Mouse (Mus musculus) left cerebral cortex, postnatal 10 days (tissue): ENCODE data around the gene Tubb2b. TPM values are rescaled to one million over a fixed set of nuclear protein-coding genes. Genes with fewer than 3 reads are reported as not detected.
A peak's percentile ranks its signal among the peaks of the same experiment; 100 is the strongest.

Experiments
- DNase-seq, 2 experiments: peaks; one replicate each; pipeline ENCODE4 v3.0.0; 2021 to 2022; ENCODE audit warnings: low spot score in 2 of 2, mixed read lengths in 1 of 2; ENCODE audit errors: extremely low spot score in 1 of 2
- intact Hi-C: fragments of 180-260 bp; cut with DNase I; formaldehyde crosslinking; loops from one replicate; pipeline ENCODE4 v1.15.1; 2025
- total RNA-seq, 2 experiments: library from RNA; stranded (reverse); gene quantifications; 2 replicates each; pipeline ENCODE4 v1.2.3; 2021

The Tubb2b gene
- total RNA-seq = 1,000 to 10,000 TPM; 1,287 to 1,419 TPM

- intact Hi-C loops = loop anchor here (1.0 kb wide), 1 partner anchor 53 kb away; no protein-coding TSS in a partner anchor
- DNase-seq = peak; percentile 93
Observed at GRCm38 (mm10) chr13:34130226-34130731, at the start of gene Tubb2b. Tubb2b (minus strand) TSS chr13:34130466.

GRCm38 (mm10) chr13:34174025-34174424 lies 43.8 kb upstream of the Tubb2b start:
- intact Hi-C loops = no loop called here
- DNase-seq = peak in 1 of 2 experiments; percentile 12

GRCm38 (mm10) chr13:34163304-34163975 lies 33.2 kb upstream of the Tubb2b start:
- no peak for DNase-seq
- intact Hi-C loops = no loop called here

GRCm38 (mm10) chr13:34162491-34163303 lies 32.4 kb upstream of the Tubb2b start, which contains the start of gene Psmg4:
Psmg4 (plus strand) TSS chr13:34162964.
- DNase-seq = peak; percentile 88 to 95
- intact Hi-C loops = no loop called here

GRCm38 (mm10) chr13:34159926-34160325 lies 29.7 kb upstream of the Tubb2b start:
- intact Hi-C loops = no loop called here
- no peak for DNase-seq

- intact Hi-C loops = no loop called here
Observed at GRCm38 (mm10) chr13:34157596-34158157, 27.4 kb upstream of the Tubb2b start.

GRCm38 (mm10) chr13:34156840-34157185 lies 26.5 kb upstream of the Tubb2b start:
- DNase-seq = peak in 1 of 2 experiments; percentile 69
- intact Hi-C loops = no loop called here

More at GRCm38 (mm10) chr13:34157596-34158157, 27.4 kb upstream of the Tubb2b start:
- peak in 1 of 2 experiments; percentile 20 for DNase-seq

- peak in 1 of 2 experiments; percentile 27 for DNase-seq
- intact Hi-C loops = no loop called here
Observed at GRCm38 (mm10) chr13:34156133-34156839, 26.0 kb upstream of the Tubb2b start.

GRCm38 (mm10) chr13:34154931-34155272 lies 24.6 kb upstream of the Tubb2b start:
- peak; percentile 74 to 75 for DNase-seq
- intact Hi-C loops = loop anchor here (2.0 kb wide), 2 partner anchors 78 to 108 kb away; no protein-coding TSS in a partner anchor

GRCm38 (mm10) chr13:34154217-34154930 lies 24.1 kb upstream of the Tubb2b start:
- intact Hi-C loops = loop anchor here (2.0 kb wide), 2 partner anchors 78 to 108 kb away; no protein-coding TSS in a partner anchor
- DNase-seq = peak; percentile 85 to 89

- peak in 1 of 2 experiments; percentile 28 for DNase-seq
- intact Hi-C loops = loop anchor here (2.0 kb wide), 2 partner anchors 77 to 107 kb away; no protein-coding TSS in a partner anchor
Observed at GRCm38 (mm10) chr13:34153254-34154011, 23.2 kb upstream of the Tubb2b start.

- intact Hi-C loops = no loop called here
- DNase-seq = peak in 1 of 2 experiments; percentile 11
Observed at GRCm38 (mm10) chr13:34152695-34153094, 22.4 kb upstream of the Tubb2b start.

- peak in 1 of 2 experiments; percentile 3 for DNase-seq
- intact Hi-C loops = no loop called here
Observed at GRCm38 (mm10) chr13:34151425-34151824, 21.2 kb upstream of the Tubb2b start.

- intact Hi-C loops = no loop called here
- DNase-seq = peak; percentile 62 to 80
Observed at GRCm38 (mm10) chr13:34150271-34151027, 20.2 kb upstream of the Tubb2b start.

GRCm38 (mm10) chr13:34149463-34150176 lies 19.4 kb upstream of the Tubb2b start:
- peak in 1 of 2 experiments; percentile 3 for DNase-seq
- intact Hi-C loops = no loop called here

GRCm38 (mm10) chr13:34148767-34149392 lies 18.6 kb upstream of the Tubb2b start:
- intact Hi-C loops = no loop called here
- DNase-seq = peak; percentile 74 to 84
